Mouse (Mus musculus): ENCODE measurements around the gene Cmtm2a.
A peak's percentile ranks its signal among the peaks of the same experiment; 100 is the strongest.
"Not testable (repeated sequence)": the region's sequence is repeated elsewhere in the genome, so short reads cannot be mapped to it uniquely, and the experiment has no call there.

Cmtm2a gene

DNA sequence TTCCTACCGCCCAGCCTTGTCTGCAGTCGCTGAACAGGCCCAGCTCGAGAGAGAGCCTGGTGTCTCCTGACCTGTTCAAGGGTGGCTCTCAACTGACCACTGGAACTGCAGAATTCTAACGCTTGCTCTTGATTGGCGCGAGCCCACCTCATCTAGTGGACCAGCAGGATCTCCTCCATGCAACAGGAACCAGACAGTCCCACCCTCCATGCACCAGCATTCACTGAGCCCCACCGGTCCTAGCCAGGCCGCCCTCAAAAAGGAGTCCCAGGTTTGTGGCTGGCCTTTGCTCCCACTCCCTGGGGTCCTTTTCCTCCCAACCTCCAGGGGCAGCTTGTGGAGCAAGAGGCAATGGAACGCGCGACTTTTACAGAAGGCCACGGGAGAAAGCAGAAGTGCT, at the start of gene Cmtm2a:
Gene Cmtm2a, minus strand, starts transcription at position 101 of the 400 bp plus-strand sequence.
- DNase-seq (ENCODE audit: low read depth, low spot score), result not testable (repeated sequence)

DNA sequence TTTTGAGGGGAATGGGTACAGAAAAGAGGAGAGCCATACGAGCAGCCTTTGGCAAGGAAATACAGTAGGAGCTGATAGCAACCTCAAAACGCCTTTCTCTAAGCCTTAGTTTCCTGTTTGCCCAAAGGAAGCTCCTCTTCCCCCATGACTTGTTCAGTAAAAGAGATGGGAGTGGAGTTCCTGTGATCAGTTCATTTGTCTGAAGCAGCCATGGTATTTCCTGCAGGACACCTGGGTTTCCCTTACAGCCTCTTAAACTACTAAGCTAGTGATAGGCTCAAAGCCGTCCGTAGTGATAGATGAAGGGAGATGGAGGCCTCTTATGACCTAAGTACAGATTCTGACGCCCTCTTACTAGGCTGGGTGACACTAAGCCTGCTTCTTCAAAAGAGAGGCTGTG, 49.4 kb upstream of the Cmtm2a start:
- no peak for DNase-seq (ENCODE audit: low read depth, low spot score)

DNA sequence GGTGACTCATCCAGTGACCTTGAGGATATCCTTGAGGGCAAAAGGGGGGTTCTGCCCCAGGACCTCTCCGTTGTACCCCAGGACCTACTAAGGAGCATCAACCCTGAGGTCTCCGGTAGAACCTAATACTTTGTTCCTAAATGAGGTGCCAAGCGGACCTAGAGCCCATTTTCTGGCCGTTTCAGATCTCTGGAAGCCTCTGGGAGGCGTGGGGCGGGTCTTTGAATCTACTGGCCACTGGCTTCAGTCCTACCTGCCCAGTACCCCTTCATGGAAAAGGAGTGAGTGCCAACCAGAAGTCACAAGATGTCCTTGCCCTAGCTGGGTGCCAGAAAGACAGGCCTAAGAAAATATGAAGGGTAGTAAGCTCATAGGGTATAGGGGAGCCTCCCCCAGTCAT, 48.7 kb upstream of the Cmtm2a start:
- DNase-seq (ENCODE audit: low read depth, low spot score), result no peak

DNA sequence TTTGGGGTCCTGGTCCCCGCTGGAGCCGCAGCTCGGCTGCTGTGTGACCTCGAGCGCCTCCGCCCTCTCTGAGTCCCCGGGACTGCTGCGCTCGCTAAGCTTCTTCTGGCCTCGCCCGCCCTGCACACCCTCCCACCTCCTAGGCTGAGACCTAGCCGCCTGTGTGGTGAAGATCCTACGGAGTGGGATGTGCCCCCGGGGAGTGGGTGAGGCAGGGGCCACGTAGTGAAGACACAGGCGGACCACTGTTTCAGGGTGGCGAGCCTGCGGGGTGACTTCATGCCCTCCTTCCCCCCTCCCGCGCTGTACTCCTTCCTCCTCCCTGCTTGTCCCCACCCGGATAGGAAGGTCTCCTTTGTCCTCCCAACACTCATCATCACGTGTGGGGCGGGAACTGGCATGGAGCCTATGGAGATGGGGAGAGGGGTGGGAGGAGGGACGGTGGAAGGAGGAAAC, 48.2 kb upstream of the Cmtm2a start:
- peak; percentile 62 for DNase-seq (ENCODE audit: low read depth, low spot score)

DNA sequence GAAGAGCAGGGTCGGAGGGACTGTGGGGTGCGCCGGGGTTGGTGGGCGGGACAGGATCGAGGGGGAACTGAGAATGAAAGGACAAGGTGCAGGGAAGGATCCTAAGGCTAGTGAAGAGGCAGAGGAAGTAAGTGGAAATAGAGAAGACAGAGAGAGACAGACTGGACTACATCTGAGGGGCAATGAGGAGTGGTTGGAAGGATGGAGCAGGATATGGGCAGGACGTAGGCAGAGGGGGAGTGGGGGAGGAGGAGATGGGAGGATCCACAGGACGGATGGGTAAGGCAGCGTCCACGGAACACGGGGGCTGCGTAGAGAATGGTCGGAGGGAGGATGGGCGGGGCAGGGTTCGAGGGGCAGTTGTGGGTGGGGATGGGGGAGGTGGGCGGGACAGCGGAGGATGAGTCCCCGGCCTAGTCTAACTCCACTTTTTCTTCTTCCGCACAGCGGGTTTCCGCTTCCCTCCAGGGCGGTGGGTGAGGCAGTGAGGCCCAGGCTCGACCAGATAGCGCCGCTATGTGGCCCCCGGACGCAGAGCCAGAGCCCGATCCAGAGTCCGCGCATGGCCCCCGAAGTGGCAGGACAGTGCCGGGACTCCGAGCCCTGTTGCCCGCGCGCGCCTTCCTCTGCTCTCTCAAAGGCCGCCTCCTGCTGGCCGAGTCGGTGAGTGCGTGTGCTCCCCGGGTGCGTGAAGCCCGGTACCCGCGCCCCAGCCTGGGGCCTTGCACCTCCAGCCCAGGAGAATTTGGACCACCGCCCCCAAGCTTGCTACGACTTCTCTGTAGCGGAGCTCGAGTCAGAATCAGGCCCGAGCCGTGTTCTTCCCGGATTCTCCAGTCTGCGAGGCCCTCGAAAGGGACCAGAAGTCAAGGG, 47.5 kb upstream of the Cmtm2a start:
- peak; percentile 59 for DNase-seq (ENCODE audit: low read depth, low spot score)

DNA sequence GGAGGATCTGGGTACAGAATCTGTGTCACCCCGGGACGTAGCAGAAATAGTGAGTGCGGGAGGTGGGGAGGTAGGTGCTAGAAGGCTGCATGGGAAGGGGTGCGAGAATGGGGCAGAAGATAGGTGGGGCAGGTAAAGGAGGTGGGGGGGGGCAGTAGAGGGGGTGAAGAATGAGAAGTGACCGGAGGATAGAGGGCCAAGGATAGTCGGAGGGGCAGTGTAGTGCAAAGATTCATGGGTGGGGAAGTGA, 46.9 kb upstream of the Cmtm2a start:
- DNase-seq (ENCODE audit: low read depth, low spot score), result no peak

DNA sequence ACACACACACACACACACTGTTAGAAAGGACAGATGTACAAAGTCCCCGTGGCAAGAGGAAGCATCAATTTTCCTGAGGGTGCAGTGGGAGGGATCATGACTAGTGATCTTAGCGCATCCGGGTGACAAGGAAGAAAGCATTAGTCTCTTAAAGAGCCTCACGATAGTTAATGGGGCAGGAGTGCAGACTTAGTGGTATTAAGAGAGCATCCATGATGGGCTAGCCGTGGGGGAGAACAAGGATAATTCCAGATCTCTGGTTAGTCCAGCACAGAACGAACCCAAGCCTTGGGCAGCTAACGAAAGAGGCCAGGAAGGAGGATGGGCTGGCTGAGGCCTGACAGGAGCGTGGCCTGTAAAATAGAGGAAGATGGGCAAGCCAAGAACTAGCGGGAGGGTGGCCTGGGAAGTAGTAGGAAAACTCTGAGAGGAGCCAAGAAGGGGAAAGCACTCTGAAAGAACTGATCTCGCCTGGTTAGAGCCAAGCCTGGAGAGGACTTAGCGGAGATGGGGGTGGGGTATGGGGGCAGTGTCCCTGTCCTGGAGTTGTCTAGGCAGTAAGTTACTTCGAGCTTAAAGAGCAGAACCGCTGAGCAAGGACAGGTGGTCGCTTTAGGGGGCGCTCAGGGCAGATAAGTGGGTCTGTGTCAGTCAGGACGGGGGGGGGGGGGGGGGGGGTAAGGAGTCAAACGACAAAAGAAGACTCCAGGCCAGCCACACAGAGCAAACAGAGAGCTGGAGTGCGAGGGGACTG, 46.4 kb upstream of the Cmtm2a start, which contains the start of gene Cmtm3:
Gene Cmtm3, plus strand, starts transcription at position 182 of the 754 bp plus-strand sequence.
- no peak for DNase-seq (ENCODE audit: low read depth, low spot score)

DNA sequence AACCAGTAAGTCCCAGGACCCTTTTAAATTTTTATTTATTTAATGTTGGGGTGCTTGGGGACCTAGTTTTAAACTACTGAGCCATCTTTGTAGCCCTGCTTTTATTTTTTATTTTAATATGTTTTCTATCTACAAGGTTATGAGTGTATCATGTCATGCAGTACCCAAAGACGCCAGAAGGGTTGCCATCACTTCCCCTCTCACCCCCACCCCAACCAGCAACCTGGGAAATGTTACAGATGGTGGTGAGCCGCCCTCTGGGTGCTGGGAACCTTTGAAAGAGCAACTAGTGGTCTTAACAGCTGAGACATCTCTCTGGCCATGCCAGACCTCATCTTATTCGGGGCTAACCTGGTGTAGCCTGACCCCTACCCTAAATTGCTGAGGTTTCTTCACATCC, 44.9 kb upstream of the Cmtm2a start:
- DNase-seq (ENCODE audit: low read depth, low spot score), result no peak

DNA sequence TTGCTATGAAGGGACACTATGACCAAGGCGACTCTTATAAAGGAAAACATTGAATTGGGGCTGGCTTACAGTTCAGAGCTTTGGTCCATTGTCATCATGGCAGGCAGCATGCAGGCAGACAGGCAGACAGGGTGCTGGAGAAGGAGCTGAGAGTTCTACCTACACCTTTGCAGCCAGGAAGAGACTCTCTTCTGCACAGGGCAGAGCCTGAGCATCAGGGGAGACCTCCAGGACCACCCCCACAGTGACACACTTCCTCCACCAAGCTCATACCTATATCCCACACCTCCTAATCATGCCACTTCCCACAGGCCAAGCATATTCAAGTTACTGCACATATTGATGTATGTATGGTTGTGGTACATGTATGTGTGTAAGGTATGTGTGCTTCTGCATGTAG, 43.8 kb upstream of the Cmtm2a start:
- DNase-seq (ENCODE audit: low read depth, low spot score), result no peak

DNA sequence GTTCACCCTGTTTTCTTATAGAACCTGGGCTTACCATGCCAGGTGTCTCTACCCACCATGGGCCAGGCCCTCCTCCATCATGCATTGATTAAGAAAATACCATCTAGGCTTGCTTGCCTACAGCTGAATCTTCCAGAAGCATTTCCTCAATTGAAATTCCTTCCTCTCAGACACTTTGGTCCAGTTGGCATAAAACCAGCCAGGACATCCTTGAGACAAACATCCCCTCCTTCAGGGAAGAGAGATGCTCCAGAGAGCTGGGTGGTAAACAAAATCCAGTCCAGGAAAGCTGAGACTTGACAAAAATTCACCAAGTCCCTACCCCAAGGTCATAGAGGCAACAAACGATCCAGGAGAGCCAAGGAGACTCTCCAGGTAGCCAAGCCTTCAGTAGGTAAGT, 41.2 kb upstream of the Cmtm2a start:
- no peak for DNase-seq (ENCODE audit: low read depth, low spot score)

DNA sequence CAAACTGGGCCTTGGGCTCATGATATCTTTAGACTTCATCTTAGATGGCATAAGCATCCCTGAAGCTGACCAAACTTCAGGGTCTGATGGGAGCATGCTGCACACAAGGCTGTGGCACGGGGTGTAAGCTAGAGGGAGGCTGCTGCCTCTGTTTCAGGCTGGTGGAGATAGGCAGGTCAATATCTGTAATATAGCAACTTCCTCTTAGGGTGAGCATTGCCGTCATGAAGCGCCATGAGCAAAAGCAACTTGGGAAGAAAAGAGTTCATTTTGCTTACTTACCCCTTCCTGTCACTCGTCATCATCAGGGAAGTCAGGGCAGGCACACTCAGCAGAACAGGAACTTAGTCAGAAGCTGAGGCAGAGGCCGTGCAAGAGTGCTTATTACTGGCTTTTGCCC, 40.8 kb upstream of the Cmtm2a start:
- no peak for DNase-seq (ENCODE audit: low read depth, low spot score)

DNA sequence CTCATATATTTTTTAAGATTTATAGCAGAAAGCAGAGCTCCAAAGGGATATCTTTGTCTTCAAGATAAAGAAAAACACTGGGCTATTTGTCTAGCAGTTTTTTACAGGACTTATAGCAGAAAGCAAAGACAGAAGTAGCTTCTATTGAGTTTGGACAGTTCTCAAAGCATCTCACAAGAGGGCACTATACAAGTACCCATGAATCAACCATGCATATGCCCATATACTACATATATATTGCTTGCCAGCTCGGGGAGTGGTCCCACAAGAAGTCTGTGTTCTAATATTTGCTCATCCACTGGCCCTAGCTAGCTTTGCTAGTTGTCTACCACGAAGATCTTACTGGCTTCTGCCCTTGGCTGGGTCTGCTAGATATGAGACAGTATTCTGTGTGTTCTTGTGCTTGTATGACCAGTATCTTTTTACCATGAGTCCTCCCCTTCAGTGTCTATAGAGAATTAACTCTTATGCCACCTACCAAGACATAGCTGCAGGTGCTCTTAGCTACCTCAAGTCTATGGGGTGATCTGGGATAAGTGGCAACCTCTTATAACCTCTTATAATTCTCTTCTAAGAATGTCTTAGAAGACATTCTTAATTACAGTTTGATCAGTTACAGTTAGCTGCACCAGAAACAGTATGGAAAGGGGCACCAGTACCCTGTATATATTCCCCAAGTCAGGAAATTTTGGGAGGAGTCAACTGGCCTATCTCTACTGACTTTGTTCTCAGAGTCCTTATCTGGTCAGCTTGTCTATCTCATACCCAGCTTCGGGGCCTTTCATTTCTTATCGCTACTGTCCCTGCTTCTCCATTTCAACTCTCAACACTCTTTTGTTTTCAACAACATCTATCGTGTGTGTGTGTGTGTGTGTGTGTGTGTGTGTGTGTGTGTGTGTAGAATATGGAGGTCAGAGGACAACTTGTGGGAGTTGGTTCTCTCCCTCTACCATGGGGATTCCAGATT, 40.0 kb upstream of the Cmtm2a start:
- no peak for DNase-seq (ENCODE audit: low read depth, low spot score)

DNA sequence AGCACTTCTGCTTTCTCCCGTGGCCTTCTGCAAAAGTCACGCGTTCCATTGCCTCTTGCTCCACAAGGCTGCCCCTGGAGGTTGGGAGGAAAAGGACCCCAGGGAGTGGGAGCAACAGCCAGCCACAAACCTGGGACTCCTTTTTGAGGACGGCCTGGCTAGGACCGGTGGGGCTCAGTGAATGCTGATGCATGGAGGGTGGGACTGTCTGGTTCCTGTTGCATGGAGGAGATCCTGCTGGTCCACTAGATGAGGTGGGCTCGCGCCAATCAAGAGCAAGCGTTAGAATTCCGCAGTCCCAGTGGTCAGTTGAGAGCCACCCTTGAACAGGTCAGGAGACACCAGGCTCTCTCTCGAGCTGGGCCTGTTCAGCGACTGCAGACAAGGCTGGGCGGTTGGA, 28.9 kb upstream of the Cmtm2a start, which contains the start of gene Cmtm2b:
Gene Cmtm2b, plus strand, starts transcription at position 301 of the 400 bp plus-strand sequence.
- not testable (repeated sequence) for DNase-seq (ENCODE audit: low read depth, low spot score)

DNA sequence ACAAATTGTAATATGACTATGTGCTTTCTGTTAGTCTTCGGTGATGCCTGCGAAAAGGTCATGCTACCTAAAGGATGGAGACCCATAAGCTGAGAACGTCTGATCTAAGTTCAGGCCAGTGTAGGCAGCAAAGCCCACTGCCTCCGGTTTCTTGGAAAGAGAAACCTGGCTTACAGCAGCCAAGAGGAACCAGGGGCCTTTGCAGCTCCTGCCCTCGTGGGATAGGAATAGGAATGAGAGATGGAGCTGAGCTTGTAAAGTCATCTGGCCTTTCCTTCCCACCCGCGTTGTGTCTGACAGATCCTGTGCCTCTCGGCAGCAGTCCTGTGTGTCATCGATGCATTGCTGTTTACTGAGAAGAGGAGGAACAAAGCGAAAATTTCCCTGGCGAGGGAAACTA, 28.3 kb upstream of the Cmtm2a start, which contains the start of gene Gm11020:
Gene Gm11020, plus strand, starts transcription at position 301 of the 400 bp plus-strand sequence.
- DNase-seq (ENCODE audit: low read depth, low spot score), result not testable (repeated sequence)

DNA sequence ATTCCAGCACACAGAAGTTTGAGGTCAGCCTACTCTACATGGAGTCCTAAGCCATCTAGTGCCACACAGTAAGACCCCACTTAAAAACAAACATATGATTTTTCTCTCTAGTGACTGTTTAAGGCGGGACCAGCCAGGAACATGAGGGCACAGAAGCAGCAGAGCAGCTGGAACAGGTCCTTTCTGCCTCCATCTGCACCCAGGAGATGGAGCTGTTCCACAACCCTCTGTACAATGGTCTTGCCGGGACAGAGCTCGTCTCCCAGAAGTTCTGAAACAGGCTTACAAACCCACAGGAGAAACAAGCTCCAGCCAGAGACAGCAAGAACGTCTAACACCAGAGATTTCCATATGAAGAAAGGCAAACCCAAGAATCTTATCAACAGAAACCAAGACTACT, 20.3 kb upstream of the Cmtm2a start:
- DNase-seq (ENCODE audit: low read depth, low spot score), result peak; percentile 25

DNA sequence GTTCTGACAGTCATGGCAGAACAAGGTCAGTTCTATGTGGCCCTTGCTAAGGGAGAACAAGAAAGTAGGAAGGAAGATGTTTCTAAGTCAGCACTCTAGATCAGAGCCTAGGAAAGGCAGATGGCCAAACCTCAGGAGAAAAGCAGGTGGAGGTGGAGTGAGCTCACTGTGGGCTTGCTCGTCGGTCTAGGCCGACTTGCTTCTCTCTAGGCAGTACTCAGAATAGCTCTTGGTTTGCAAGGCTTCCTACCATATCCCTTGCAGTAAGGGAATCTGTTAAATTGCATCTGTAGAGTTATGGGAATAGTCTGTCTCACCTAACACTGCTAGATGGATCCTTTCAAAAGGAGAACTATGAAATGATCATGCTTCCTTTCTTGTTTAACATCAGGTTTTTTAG, 19.0 kb upstream of the Cmtm2a start:
- not testable (repeated sequence) for DNase-seq (ENCODE audit: low read depth, low spot score)

DNA sequence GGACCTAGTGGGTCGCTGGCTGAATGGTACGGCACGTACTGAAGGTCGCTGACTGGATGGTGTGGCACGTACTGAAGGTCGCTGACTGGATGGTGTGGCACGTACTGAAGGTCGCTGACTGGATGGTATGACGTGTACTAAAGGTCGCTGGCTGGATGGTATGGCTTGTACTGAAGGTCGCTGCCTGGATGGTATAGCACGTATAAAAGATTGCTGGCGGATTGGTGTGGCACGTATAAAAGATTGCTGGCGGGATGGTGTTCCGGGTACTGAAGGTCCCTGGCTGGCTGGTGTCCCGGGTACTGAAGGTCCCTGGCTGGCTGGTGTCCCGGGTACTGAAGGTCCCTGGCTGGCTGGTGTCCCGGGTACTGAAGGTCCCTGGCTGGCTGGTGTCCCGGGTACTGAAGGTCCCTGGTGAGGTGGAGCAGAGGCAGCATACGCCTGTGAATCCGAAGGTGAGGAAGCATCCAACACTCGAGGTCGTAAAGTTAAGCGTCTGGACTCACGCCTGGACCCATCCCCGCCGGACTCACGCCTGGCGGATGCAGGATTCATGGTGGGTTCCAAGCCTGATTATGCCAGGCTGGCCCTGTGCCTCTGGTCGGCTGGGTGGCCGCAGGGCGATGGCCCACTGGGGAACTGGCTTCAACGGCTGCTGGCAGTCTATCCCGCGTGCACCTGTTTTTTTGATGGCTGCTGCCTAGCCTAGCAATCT, 16.6 kb upstream of the Cmtm2a start, which contains the start of the genes Gm45711 and Cmtm1:
Gene Gm45711, minus strand, starts transcription at position 641 of the 715 bp plus-strand sequence.
Gene Cmtm1, minus strand, starts transcription at position 705 of the 715 bp plus-strand sequence.
- peak; percentile 20 for DNase-seq (ENCODE audit: low read depth, low spot score)

DNA sequence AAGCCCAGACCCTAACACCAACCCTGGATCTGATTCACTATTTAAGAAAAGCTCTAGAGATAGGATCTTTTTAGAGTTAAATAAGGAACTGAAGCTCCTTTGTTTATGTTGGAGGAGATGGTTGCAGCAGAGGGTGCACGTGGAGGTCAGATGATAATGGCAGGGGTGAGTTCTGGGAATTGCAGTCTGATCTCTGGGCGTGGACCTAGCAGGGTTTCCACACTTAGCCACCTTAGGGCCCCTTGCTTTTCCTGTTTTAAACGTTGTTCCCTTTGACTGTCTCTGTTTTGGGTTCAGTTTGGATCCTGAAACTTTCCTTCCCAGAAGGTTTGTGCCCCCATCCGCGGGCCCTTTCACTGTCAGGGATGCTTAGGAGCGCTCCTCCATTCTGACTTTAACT, 15.4 kb upstream of the Cmtm2a start:
- not testable (repeated sequence) for DNase-seq (ENCODE audit: low read depth, low spot score)

DNA sequence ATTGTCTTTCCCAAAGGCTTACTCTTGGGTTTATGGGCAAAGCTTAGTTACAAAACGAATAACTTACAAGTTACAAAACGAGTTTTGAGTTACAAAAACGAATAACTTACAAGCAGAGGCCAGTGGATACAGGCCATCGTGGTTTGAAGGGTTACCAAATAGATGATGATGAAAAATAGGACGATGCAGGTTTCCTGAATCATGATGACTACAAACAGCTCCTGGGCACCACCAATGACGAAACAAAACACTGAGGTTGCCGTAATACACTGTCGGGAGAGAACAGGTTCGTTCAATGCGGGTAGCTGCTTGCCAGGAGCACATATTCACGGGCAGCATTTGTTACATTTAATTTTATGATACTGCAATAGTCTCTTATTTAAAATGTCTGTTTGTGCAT, 12.0 kb upstream of the Cmtm2a start:
- no peak for DNase-seq (ENCODE audit: low read depth, low spot score)

DNA sequence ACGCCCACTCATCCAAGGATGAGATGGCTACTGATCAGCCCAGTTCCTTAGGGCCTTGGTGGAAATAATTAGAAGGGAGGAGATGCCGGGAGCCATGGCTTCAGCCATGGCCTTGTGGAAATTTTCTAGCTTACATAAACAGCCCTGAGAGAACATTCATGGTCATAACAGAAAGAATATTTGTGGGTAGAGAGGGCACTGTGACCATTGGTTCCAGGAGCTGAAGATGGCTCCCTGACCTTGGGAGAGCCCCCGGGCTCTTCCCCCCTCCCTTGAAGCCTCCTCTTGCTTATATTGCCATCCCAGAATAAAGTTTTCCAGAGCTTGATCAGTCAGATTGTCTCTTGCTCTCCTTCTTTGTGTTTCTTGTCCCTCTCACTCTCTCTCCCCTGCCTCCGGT, 9.6 kb upstream of the Cmtm2a start:
- not testable (repeated sequence) for DNase-seq (ENCODE audit: low read depth, low spot score)

DNA sequence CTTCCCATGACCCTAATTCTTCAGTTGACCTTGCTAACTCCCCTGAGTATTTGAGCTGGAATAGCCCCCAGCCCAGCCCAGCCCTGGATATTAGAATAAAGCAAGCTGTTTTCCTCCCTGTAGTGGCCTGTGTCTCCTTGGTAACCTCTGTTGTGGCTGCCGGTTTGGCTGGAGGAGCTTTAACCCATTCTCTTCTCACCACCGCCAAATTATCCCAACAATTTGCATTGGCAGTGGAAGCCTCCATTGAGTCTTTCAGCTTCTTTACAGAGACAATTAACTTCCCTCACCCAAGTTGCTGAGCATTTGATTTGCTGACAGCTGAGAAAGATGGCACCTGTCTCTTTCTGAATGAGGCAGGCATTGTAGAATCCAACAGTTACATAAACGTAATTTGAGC, 8.6 kb upstream of the Cmtm2a start:
- DNase-seq (ENCODE audit: low read depth, low spot score), result not testable (repeated sequence)

Data from brain, adult 2 months (tissue).